Mouse (Mus musculus) left cerebral cortex, postnatal 4 days (tissue): ENCODE data around the gene Bcor. TPM values are rescaled to one million over a fixed set of nuclear protein-coding genes. Genes with fewer than 3 reads are reported as not detected.

ENCODE experiments used
- DNase-seq: peaks from one replicate; pipeline ENCODE4 v3.0.0-alpha.2; 2022
- intact Hi-C: fragments of 180-260 bp; cut with DNase I; formaldehyde crosslinking; loops from one replicate; pipeline ENCODE4 v1.15.1; 2025
- total RNA-seq, 2 experiments: library from RNA; stranded (reverse); gene quantifications; 2 replicates each; pipeline ENCODE4 v1.2.3; 2021

Gene Bcor
- total RNA-seq, 2 experiments from 2014 or later = 30.6 to 31.6 TPM

- intact Hi-C loops = loop anchor here (10.0 kb wide), 1 partner anchor 463 kb away; no protein-coding TSS in a partner anchor
Measured at GRCm38 (mm10) chrX:12127799-12128164, 32.4 kb downstream of the Bcor start.

GRCm38 (mm10) chrX:12127106-12127670 is 33.0 kb downstream of the Bcor start:
- DNase-seq = peak; percentile 1
- intact Hi-C loops = loop anchor here (10.0 kb wide), 1 partner anchor 462 kb away; no protein-coding TSS in a partner anchor

More at GRCm38 (mm10) chrX:12127799-12128164, 32.4 kb downstream of the Bcor start:
- peak; percentile 12 for DNase-seq

GRCm38 (mm10) chrX:12126408-12127105 is 33.6 kb downstream of the Bcor start:
- no peak for DNase-seq
- intact Hi-C loops = loop anchor here (10.0 kb wide), 1 partner anchor 462 kb away; no protein-coding TSS in a partner anchor

GRCm38 (mm10) chrX:12124571-12124970 is 35.6 kb downstream of the Bcor start:
- intact Hi-C loops = loop anchor here (10.0 kb wide), 1 partner anchor 460 kb away; no protein-coding TSS in a partner anchor
- DNase-seq = no peak

GRCm38 (mm10) chrX:12123687-12124087 is 36.5 kb downstream of the Bcor start:
- no peak for DNase-seq
- intact Hi-C loops = loop anchor here (10.0 kb wide), 1 partner anchor 459 kb away; no protein-coding TSS in a partner anchor

- intact Hi-C loops = loop anchor here (10.0 kb wide), 1 partner anchor 458 kb away; no protein-coding TSS in a partner anchor
- DNase-seq = peak; percentile 56
Measured at GRCm38 (mm10) chrX:12122594-12123331, 37.4 kb downstream of the Bcor start.

GRCm38 (mm10) chrX:12119476-12119875 is 40.7 kb downstream of the Bcor start:
- intact Hi-C loops = no loop called here
- no peak for DNase-seq

- intact Hi-C loops = no loop called here
- no peak for DNase-seq
Measured at GRCm38 (mm10) chrX:12116128-12116527, 44.0 kb downstream of the Bcor start.

GRCm38 (mm10) chrX:12112166-12112565 is 48.0 kb downstream of the Bcor start:
- DNase-seq = no peak
- intact Hi-C loops = no loop called here

GRCm38 (mm10) chrX:12110518-12110917 is 49.6 kb downstream of the Bcor start:
- intact Hi-C loops = no loop called here
- no peak for DNase-seq

GRCm38 (mm10) chrX:12105358-12105757 is 54.8 kb downstream of the Bcor start:
- intact Hi-C loops = no loop called here
- no peak for DNase-seq

GRCm38 (mm10) chrX:12096783-12097526 is 63.2 kb downstream of the Bcor start:
- no peak for DNase-seq
- intact Hi-C loops = no loop called here

- no peak for DNase-seq
- intact Hi-C loops = no loop called here
Measured at GRCm38 (mm10) chrX:12093371-12093770, 66.8 kb downstream of the Bcor start.

- no peak for DNase-seq
- intact Hi-C loops = no loop called here
Measured at GRCm38 (mm10) chrX:12091431-12092061, 68.6 kb downstream of the Bcor start.

GRCm38 (mm10) chrX:12090871-12091404 is 69.2 kb downstream of the Bcor start:
- peak; percentile 72 for DNase-seq
- intact Hi-C loops = no loop called here

GRCm38 (mm10) chrX:12090151-12090870 is 69.8 kb downstream of the Bcor start:
- intact Hi-C loops = no loop called here
- DNase-seq = no peak

- DNase-seq = peak; percentile 41
- intact Hi-C loops = no loop called here
Measured at GRCm38 (mm10) chrX:12089353-12090081, 70.6 kb downstream of the Bcor start.

- intact Hi-C loops = no loop called here
- no peak for DNase-seq
Measured at GRCm38 (mm10) chrX:12089027-12089340, 71.2 kb downstream of the Bcor start.
